11 mouse cellular contexts compared by ENCODE assay signal in the genomic region with DNA sequence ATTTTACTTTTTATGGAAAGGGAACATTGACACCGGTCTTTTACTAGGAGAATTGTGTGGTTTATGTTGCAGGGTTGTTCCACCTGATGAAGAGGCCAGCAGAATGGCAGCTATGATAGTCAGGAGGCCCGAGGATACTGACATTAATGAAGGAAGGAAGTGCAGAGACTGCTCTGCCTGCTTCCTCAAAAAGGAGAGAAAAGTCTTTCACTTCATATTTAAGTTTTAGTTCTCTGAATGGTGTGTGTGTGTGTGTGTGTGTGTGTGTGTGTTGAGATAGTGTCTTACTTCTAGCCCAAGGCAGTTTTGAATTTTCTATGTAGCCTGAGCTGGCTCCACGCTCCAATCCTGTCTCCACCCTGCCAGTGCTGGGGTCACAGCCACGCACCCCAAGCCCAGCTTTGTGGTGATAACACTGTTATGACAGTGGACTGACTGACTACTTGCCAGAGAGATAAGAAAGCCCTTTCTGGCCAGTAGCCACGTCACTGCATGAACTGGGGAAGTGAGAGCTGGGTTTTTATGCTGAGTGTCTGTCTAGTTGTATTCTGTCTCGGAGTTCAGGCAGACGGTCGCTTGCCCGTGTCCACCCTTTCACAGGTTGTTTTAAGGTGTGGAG.
DNase-seq lines count a peak whose midpoint lies in the region; ATAC-seq and TF ChIP-seq lines count a peak whose summit lies in the region.
"Had no signal": no experiment of that assay in that cellular context is flagged by ENCODE, and none has a peak within 500 bp of the region (broad histone marks: within the 10 kb centered on the region; RNA-seq: fewer than 3 reads in every experiment).

No protein-coding gene starts in this region.

- no peak overlapping the region for H3K27ac ChIP-seq in kidney, embryonic 16.5 days (ENCODE audit: low read length)
- peak overlapping the region; percentile 15; the same call in 1 of the 2 replicates for H3K27ac ChIP-seq in bone marrow, adult 2 months (ENCODE audit: control insufficient read depth, insufficient read depth, low read depth, low read length, poor library complexity)
- no peak overlapping the region for H3K27ac ChIP-seq in midbrain, embryonic 14.5 days (replicated peaks; ENCODE audit: low read depth, low read length)
- H3K27ac ChIP-seq in hindbrain, embryonic 13.5 days: no peak overlapping the region
- H3K27ac ChIP-seq: lung, embryonic 15.5 days; neural tube, embryonic 13.5 days had no signal

- WGBS in kidney, embryonic 16.5 days: 70% methylated on average over 9 of the region's 9 CpGs
- 24% methylated on average over 9 of the region's 9 CpGs for WGBS in bone marrow, adult 2 months
- 88% methylated on average over 9 of the region's 9 CpGs for WGBS in midbrain, embryonic 14.5 days
- 88% methylated on average over 9 of the region's 9 CpGs for WGBS in hindbrain, embryonic 13.5 days

- intact Hi-C loops in heart, postnatal 25 days (cut with DNase I): no loop called here

- ATAC-seq in kidney, embryonic 16.5 days (ENCODE audit: low FRiP score, low TSS enrichment): no peak
- peak; percentile 87 for ATAC-seq in megakaryocyte progenitor cell, adult 5-6 weeks (replicated peaks; ENCODE audit: poor library complexity)
- ATAC-seq in midbrain, embryonic 14.5 days (ENCODE audit: low FRiP score, low TSS enrichment): no peak
- ATAC-seq in hindbrain, embryonic 13.5 days (ENCODE audit: low FRiP score): no peak

- no peaks in the 10 kb centered on the region for H3K27me3 ChIP-seq in kidney, embryonic 16.5 days (ENCODE audit: insufficient read depth, low read length)
- H3K27me3 ChIP-seq in midbrain, embryonic 14.5 days (ENCODE audit: control insufficient read depth, insufficient read depth, low read length): no peaks in the 10 kb centered on the region
- no peaks in the 10 kb centered on the region for H3K27me3 ChIP-seq in hindbrain, embryonic 13.5 days
- H3K27me3 ChIP-seq: lung, embryonic 15.5 days; neural tube, embryonic 13.5 days had no signal

- H3K9me3 ChIP-seq in kidney, embryonic 16.5 days (ENCODE audit: low read length): 0 out of 2 replicates have a peak, but pooled peaks cover 5% of the 10 kb centered on the region
- H3K9me3 ChIP-seq in midbrain, embryonic 14.5 days (ENCODE audit: control insufficient read depth, low read length): no peaks in the 10 kb centered on the region
- no peaks in the 10 kb centered on the region for H3K9me3 ChIP-seq in hindbrain, embryonic 13.5 days
- H3K9me3 ChIP-seq: lung, embryonic 15.5 days had no signal

- H3K4me1 ChIP-seq in kidney, embryonic 16.5 days (ENCODE audit: insufficient read depth, low read length): no peaks in the 10 kb centered on the region
- H3K4me1 ChIP-seq in bone marrow, adult 2 months (ENCODE audit: control insufficient read depth, insufficient read depth, low read length): no peaks in the 10 kb centered on the region; the same call in 1 of the 2 replicates
- no peaks in the 10 kb centered on the region for H3K4me1 ChIP-seq in midbrain, embryonic 14.5 days (ENCODE audit: control insufficient read depth, insufficient read depth, low read length)
- 0 out of 2 replicates have a peak, but pooled peaks cover 2% of the 10 kb centered on the region for H3K4me1 ChIP-seq in hindbrain, embryonic 13.5 days (replicated peaks)
- H3K4me1 ChIP-seq: neural tube, embryonic 13.5 days had no signal

- TF ChIP-seq CTCF in bone marrow, adult 2 months (IDR thresholded peaks at IDR 0.05; ENCODE audit: control insufficient read depth, insufficient read depth, low read length): no peak

- TF ChIP-seq POLR2A in bone marrow, adult 2 months (IDR thresholded peaks at IDR 0.05; ENCODE audit: borderline replicate concordance, control insufficient read depth, low read depth, low read length): no peak

- no peak overlapping the region for H3K4me3 ChIP-seq in kidney, embryonic 16.5 days (ENCODE audit: low read length)
- H3K4me3 ChIP-seq in bone marrow, adult 2 months (replicated peaks; ENCODE audit: control insufficient read depth, low read depth, low read length): no peak overlapping the region
- no peak overlapping the region for H3K4me3 ChIP-seq in midbrain, embryonic 14.5 days (replicated peaks; ENCODE audit: low read depth, low read length)
- H3K4me3 ChIP-seq in hindbrain, embryonic 13.5 days: no peak overlapping the region
- H3K4me3 ChIP-seq: lung, embryonic 15.5 days; neural tube, embryonic 13.5 days had no signal

- H3K9ac ChIP-seq in kidney, embryonic 16.5 days (replicated peaks; ENCODE audit: low read length): no peak overlapping the region
- H3K9ac ChIP-seq in midbrain, embryonic 14.5 days (replicated peaks; ENCODE audit: low read length): no peak overlapping the region
- H3K9ac ChIP-seq in hindbrain, embryonic 13.5 days: no peak overlapping the region
- H3K9ac ChIP-seq: lung, embryonic 15.5 days had no signal

- DNase-seq in kidney, adult 18-20 months: peak; percentile 23
- peak; percentile 50 for DNase-seq in heart, postnatal 25 days (ENCODE audit: low spot score)
- no peak for DNase-seq in cerebellum, adult 9-10 months
- no peak for DNase-seq in midbrain, embryonic 14.5 days
- DNase-seq: thymus, adult 18-20 months had no signal

- no peak overlapping the region for H3K4me2 ChIP-seq in kidney, embryonic 16.5 days (replicated peaks; ENCODE audit: low read depth, low read length)
- H3K4me2 ChIP-seq in midbrain, embryonic 14.5 days (ENCODE audit: low read length): no peak overlapping the region
- no peak overlapping the region for H3K4me2 ChIP-seq in hindbrain, embryonic 13.5 days
- H3K4me2 ChIP-seq: lung, embryonic 15.5 days; neural tube, embryonic 13.5 days had no signal

- H3K36me3 ChIP-seq in kidney, embryonic 16.5 days (ENCODE audit: insufficient read depth, low read length): no peaks in the 10 kb centered on the region
- H3K36me3 ChIP-seq in midbrain, embryonic 14.5 days (ENCODE audit: control insufficient read depth, insufficient read depth, low read length): no peaks in the 10 kb centered on the region
- peaks cover 10% of the 10 kb centered on the region for H3K36me3 ChIP-seq in hindbrain, embryonic 13.5 days
- H3K36me3 ChIP-seq: lung, embryonic 15.5 days; neural tube, embryonic 13.5 days had no signal

Comparison
In these comparisons a context has a peak if more than half of its experiments do, and no peak if none do; other contexts are left out.
1. DNase-seq: peak in kidney, adult 18-20 months (single experiment) and heart, postnatal 25 days (single experiment); none in cerebellum, adult 9-10 months (single experiment) and midbrain, embryonic 14.5 days (single experiment).